Mouse (Mus musculus): ENCODE measurements at regions not wholly inside any gene's neighbourhood (a gene's known extent, or its start where the extent isn't known, plus 50 kb on each side); places are given as distances from the start of the nearest gene placed in this dataset.

DNA sequence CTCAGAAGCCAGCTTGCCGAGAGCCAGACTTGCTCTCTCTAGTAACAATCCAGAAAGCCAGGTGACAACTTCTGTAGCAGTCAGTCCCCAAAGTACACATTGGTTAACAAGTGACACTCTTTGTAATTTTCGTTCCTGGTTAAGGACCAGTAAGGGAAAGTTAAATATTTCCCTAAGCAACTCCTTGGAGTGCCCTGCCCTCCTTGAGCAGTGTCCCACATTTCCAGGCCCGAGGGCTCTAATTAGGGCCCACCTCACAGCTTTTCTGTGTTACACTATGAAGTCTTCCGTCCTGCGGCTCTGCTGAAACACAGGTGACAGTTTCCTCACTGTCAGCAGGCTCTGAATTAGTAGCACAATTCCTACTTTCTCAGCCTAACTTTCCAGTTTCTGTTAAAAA lies 194.9 kb downstream of the Fam169b start:
- H3K4me1 ChIP-seq (replicated peaks; ENCODE audit: insufficient read depth, low read length), result no peaks in the 10 kb centered on the region
- DNase-seq (ENCODE audit: low spot score), result no peak
- no peak overlapping the region for H3K9ac ChIP-seq (ENCODE audit: low read depth, low read length)
- ATAC-seq (replicated peaks; ENCODE audit: low FRiP score, low read depth), result no peak
- H3K4me3 ChIP-seq (replicated peaks; ENCODE audit: low read depth, low read length), result no peak overlapping the region
- H3K9me3 ChIP-seq (replicated peaks; ENCODE audit: low read length), result no peaks in the 10 kb centered on the region
- no peaks in the 10 kb centered on the region for H3K27me3 ChIP-seq (ENCODE audit: insufficient read depth, low read length)
- no peaks in the 10 kb centered on the region for H3K36me3 ChIP-seq (ENCODE audit: insufficient read depth, low read length)
- TF ChIP-seq CTCF (IDR thresholded peaks at IDR 0.05; ENCODE audit: low read depth), result no peak
- 75% methylated on average over 5 of the region's 5 CpGs for WGBS
- no peak overlapping the region for H3K27ac ChIP-seq
- H3K4me2 ChIP-seq (ENCODE audit: low read length), result no peak overlapping the region

DNA sequence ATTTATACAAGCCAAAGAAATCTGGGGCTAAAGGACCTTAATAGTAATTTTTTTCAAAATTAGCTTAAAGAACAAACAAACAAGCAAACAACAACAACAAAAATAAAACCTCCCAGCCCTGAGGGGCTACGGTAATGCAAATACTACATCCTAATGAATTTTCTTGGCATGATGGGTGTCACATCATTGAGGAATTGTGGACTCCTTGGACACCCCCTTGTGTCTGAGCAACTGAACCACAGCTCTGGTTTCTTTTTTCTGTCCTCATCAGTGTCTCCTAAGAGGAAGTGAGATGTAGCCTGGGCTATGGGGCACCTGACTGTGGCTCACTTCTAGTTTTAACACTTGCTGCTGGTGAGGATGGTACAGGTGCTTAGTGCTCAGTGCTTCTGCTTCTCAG lies 184.2 kb downstream of the Fam169b start:
- 82% methylated on average over 1 of the region's 1 CpGs for WGBS
- DNase-seq (ENCODE audit: low spot score) (no peak), ATAC-seq (replicated peaks; ENCODE audit: low FRiP score, low read depth) (no peak)
- Histone ChIP-seq H3K9ac (ENCODE audit: low read depth, low read length) (no peak overlapping the region), H3K27me3 (ENCODE audit: insufficient read depth, low read length) (no peaks in the 10 kb centered on the region), H3K36me3 (ENCODE audit: insufficient read depth, low read length) (no peaks in the 10 kb centered on the region), H3K27ac (no peak overlapping the region), H3K4me2 (ENCODE audit: low read length) (no peak overlapping the region), H3K4me1 (replicated peaks; ENCODE audit: insufficient read depth, low read length) (no peaks in the 10 kb centered on the region), H3K4me3 (replicated peaks; ENCODE audit: low read depth, low read length) (no peak overlapping the region), H3K9me3 (replicated peaks; ENCODE audit: low read length) (no peaks in the 10 kb centered on the region)
- no peak for TF ChIP-seq CTCF (IDR thresholded peaks at IDR 0.05; ENCODE audit: low read depth)

DNA sequence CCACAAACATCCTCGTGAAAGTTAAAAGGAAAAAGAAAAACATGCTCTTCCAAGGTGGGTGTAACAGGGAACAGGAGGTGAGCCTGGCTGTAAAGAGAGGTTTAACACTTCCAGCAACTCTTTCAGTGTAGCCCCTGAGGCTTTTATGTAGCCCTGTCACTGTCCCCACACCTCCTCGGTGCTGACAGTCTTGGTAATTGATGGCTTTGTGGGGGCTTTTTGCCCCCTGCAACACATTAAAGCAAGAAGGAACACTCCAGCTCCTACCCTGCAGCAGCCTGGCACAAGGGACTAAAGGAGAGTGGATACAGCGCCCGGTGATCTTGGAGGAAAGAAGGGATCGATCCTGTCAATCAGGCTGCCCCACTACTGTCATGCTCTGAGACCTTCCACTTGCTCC lies 181.8 kb downstream of the Fam169b start:
- H3K4me3 ChIP-seq (replicated peaks; ENCODE audit: low read depth, low read length), result no peak overlapping the region
- no peaks in the 10 kb centered on the region for H3K9me3 ChIP-seq (replicated peaks; ENCODE audit: low read length)
- ATAC-seq (replicated peaks; ENCODE audit: low FRiP score, low read depth) (no peak), DNase-seq (ENCODE audit: low spot score) (no peak)
- H3K36me3 ChIP-seq (ENCODE audit: insufficient read depth, low read length), result no peaks in the 10 kb centered on the region
- no peak overlapping the region for H3K4me2 ChIP-seq (ENCODE audit: low read length)
- no peak for TF ChIP-seq CTCF (IDR thresholded peaks at IDR 0.05; ENCODE audit: low read depth)
- no peaks in the 10 kb centered on the region for H3K27me3 ChIP-seq (ENCODE audit: insufficient read depth, low read length)
- no peaks in the 10 kb centered on the region for H3K4me1 ChIP-seq (replicated peaks; ENCODE audit: insufficient read depth, low read length)
- WGBS, result 30% methylated on average over 5 of the region's 5 CpGs
- H3K27ac ChIP-seq, result no peak overlapping the region
- no peak overlapping the region for H3K9ac ChIP-seq (ENCODE audit: low read depth, low read length)

DNA sequence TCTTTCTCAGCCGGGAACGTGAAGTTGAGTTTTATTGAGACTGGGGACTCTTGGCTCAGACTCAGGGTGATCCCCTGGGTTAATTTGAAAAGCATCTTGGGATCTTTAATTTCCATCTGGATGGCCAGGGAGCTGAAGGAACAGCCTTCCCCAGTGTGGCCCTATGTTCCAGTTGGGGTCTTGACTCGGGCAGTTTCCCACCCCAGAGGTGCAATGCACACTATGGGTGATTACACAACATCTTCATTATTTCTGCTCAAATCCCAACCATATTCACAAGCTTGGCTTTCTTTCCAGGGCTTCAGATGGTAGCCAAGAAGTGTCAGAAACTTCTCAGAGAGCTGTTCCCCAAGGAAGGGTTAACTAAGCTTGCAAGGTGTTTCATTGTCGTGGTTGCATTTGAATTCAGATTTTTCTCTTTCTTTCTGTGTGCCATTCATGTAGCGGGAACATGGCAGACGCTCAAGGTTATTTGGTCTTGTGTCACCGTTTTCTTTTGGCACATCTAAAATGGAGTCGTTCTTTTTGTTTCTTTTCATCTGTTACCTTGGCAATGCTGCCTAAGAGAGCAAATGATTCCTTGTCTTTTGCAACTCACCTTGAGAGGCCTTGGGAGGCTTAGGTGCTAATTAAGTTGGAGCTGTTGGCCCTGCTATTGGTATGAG lies 179.5 kb downstream of the Fam169b start:
- no peak for TF ChIP-seq CTCF (IDR thresholded peaks at IDR 0.05; ENCODE audit: low read depth)
- DNase-seq (ENCODE audit: low spot score) (no peak), ATAC-seq (replicated peaks; ENCODE audit: low FRiP score, low read depth) (no peak)
- WGBS, result 84% methylated on average over 8 of the region's 8 CpGs
- Histone ChIP-seq H3K36me3 (ENCODE audit: insufficient read depth, low read length) (no peaks in the 10 kb centered on the region), H3K4me2 (ENCODE audit: low read length) (no peak overlapping the region), H3K4me1 (replicated peaks; ENCODE audit: insufficient read depth, low read length) (no peaks in the 10 kb centered on the region), H3K9ac (ENCODE audit: low read depth, low read length) (no peak overlapping the region), H3K27ac (no peak overlapping the region), H3K4me3 (replicated peaks; ENCODE audit: low read depth, low read length) (no peak overlapping the region), H3K27me3 (ENCODE audit: insufficient read depth, low read length) (no peaks in the 10 kb centered on the region), H3K9me3 (replicated peaks; ENCODE audit: low read length) (no peaks in the 10 kb centered on the region)

DNA sequence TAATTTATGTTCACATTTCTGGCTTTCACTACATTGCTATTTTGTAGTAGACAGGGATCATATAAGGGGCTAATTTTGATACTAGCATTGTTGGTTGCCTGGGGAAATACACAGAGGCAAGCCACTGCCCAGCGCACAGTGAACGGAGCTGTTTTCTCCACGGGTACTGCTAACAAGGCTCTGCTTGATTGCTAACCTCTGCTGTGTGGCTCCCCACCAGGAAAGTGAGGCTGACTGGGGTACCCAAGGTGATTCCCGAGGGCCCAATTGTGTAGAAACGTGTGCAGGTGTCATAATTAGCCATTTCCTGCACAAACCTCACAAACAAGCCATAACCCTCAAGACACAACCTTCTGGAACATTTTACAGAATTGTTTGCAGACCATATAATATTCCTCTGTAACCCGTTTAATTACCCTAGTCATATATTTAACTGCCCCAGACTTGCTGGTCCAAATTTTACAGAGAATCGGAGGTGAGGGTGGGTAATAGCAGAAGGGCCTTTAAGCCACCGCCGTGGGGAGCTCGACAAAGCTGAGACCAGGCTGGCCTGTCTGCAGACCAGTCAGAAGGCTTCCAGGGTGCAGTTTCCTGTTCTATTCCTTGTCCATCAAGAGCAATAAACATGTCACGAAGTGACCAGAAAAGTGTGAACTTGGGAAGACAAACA lies 170.9 kb downstream of the Fam169b start:
- no peak for TF ChIP-seq CTCF (IDR thresholded peaks at IDR 0.05; ENCODE audit: low read depth)
- 39% methylated on average over 11 of the region's 11 CpGs for WGBS
- no peaks in the 10 kb centered on the region for H3K4me1 ChIP-seq (replicated peaks; ENCODE audit: insufficient read depth, low read length)
- H3K9ac ChIP-seq (ENCODE audit: low read depth, low read length), result no peak overlapping the region
- no peak for DNase-seq (ENCODE audit: low spot score)
- H3K27ac ChIP-seq, result no peak overlapping the region
- H3K27me3 ChIP-seq (ENCODE audit: insufficient read depth, low read length), result no peaks in the 10 kb centered on the region
- no peak for ATAC-seq (replicated peaks; ENCODE audit: low FRiP score, low read depth)
- H3K4me3 ChIP-seq (replicated peaks; ENCODE audit: low read depth, low read length), result no peak overlapping the region
- no peaks in the 10 kb centered on the region for H3K36me3 ChIP-seq (ENCODE audit: insufficient read depth, low read length)
- H3K4me2 ChIP-seq (ENCODE audit: low read length), result no peak overlapping the region
- no peaks in the 10 kb centered on the region for H3K9me3 ChIP-seq (replicated peaks; ENCODE audit: low read length)

DNA sequence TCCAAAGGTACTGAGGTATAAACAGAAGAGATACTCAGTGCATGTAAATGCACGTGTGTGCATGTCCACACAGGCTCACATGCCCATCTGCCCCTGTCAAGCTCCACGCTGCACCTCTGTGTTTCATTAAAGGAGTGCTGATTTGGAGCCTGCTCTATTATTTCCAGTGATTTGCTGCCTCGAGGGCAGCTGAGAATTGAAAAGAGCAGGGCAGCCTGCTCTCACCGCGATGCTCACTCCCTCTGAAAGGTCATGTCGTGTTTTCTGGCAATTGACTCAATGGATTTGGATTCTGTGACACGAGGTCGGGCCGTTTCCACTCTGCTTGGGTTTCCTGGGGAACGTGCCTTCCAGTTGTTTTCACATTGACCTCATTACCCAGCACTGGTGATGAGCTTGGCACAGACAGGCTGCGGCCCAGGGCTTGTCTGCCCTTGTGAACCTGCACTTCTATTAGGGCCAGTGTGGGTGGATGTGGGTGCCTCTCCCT lies 167.1 kb downstream of the Fam169b start:
- Histone ChIP-seq H3K36me3 (ENCODE audit: insufficient read depth, low read length) (no peaks in the 10 kb centered on the region), H3K4me2 (ENCODE audit: low read length) (no peak overlapping the region), H3K9ac (ENCODE audit: low read depth, low read length) (no peak overlapping the region), H3K27ac (no peak overlapping the region), H3K4me3 (replicated peaks; ENCODE audit: low read depth, low read length) (no peak overlapping the region), H3K4me1 (replicated peaks; ENCODE audit: insufficient read depth, low read length) (no peaks in the 10 kb centered on the region), H3K9me3 (replicated peaks; ENCODE audit: low read length) (no peaks in the 10 kb centered on the region), H3K27me3 (ENCODE audit: insufficient read depth, low read length) (no peaks in the 10 kb centered on the region)
- no peak for ATAC-seq (replicated peaks; ENCODE audit: low FRiP score, low read depth)
- WGBS, result 30% methylated on average over 11 of the region's 11 CpGs
- no peak for TF ChIP-seq CTCF (IDR thresholded peaks at IDR 0.05; ENCODE audit: low read depth)
- no peak for DNase-seq (ENCODE audit: low spot score)

Measured in kidney, postnatal 0 days (tissue).